Mouse (Mus musculus) spleen, adult 2 months (tissue): ENCODE results near the gene Gm4559. TPM values are rescaled to one million over a fixed set of nuclear protein-coding genes. Genes with fewer than 3 reads are reported as not detected.
"Not testable (repeated sequence)": the region's sequence is repeated elsewhere in the genome, so short reads cannot be mapped to it uniquely, and the experiment has no call there.

Experiments used
- DNase-seq, 2 experiments: peaks; one replicate each; pipeline versions ENCODE4 v3.0.0 to v3.0.0-alpha.2; 2012 to 2021; ENCODE audit warnings: low spot score in 2 of 2, low read depth in 1 of 2
- H3K27ac ChIP-seq: fragments of 200-500 bp; 2 replicates; pipeline ENCODE4 v1.5.1; 2012; ENCODE audit warnings: low read length, inconsistent platforms; ENCODE audit not compliant: insufficient read depth
- H3K27me3 ChIP-seq: fragments of 200-500 bp; 2 replicates; pipeline ENCODE4 v1.6.1; 2012; ENCODE audit warnings: mild to moderate bottlenecking, moderate library complexity, low read length, inconsistent platforms; ENCODE audit not compliant: control insufficient read depth, insufficient read depth
- H3K36me3 ChIP-seq: fragments of 200-500 bp; 2 replicates; pipeline ENCODE4 v1.6.1; 2012; ENCODE audit warnings: mild to moderate bottlenecking, low read length, inconsistent platforms; ENCODE audit not compliant: control insufficient read depth, insufficient read depth
- H3K4me1 ChIP-seq: fragments of 200-500 bp; 2 replicates; pipeline ENCODE4 v1.6.1; 2011; ENCODE audit warnings: inconsistent platforms; ENCODE audit not compliant: control insufficient read depth, insufficient read depth, insufficient read length
- H3K4me3 ChIP-seq: fragments of 200-500 bp; 2 replicates; pipeline ENCODE4 v1.5.1; 2011; ENCODE audit warnings: mild to moderate bottlenecking, inconsistent platforms; ENCODE audit not compliant: insufficient read depth, insufficient read length; ENCODE audit errors: extremely low read depth
- CTCF ChIP-seq: fragments of 200-500 bp; IDR thresholded peaks from 2 replicates; pipeline ENCODE4 v1.5.1; 2011; ENCODE audit warnings: mild to moderate bottlenecking, inconsistent platforms; ENCODE audit not compliant: insufficient read depth, insufficient read length, insufficient replicate concordance; ENCODE audit errors: extremely low read depth
- POLR2A ChIP-seq: fragments of 200-500 bp; IDR thresholded peaks from 2 replicates; pipeline ENCODE4 v1.6.1; 2011; ENCODE audit warnings: low read depth, low read length, inconsistent platforms
- WGBS: fragments of 180-500 bp; shearing (Covaris S2); methylation state at CpG from one replicate; pipeline ENCODE4 v1.1.7; 2018; 5-methylcytosine and 5-hydroxymethylcytosine counted together
- polyA plus RNA-seq: library from polyadenylated mRNA; depleted of rRNA; stranded (reverse); fragments of >200 nt; gene quantifications from 2 replicates; pipeline ENCODE4 v1.2.3, GENCODE M21; 2012; rRNA removed

Gene Gm4559
- polyA plus RNA-seq, result not detected in 2 replicates

DNA sequence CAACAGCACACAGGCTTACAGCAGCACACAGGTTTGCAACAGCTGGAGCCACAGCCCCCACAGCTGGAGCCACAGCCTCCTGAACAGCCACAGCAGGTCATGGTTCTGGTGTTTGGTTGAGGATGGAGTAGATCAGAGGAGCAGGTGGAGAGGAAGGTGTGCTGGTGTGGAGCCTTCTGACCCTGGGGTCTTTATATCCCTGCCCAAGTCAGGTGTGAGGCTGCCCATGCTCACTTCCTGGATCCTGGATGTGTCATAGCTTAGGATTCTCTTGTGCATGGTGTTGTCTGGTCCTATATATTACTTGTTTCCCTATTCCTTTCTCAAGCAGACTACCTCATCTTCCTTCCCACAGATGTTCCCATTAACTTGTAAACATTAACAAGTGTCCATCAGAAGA, at the start of gene Gm4559:
Gm4559 (minus strand) TSS at position 101 of the 400 bp plus-strand sequence.
- not testable (repeated sequence) for H3K4me3 ChIP-seq, H3K27me3 ChIP-seq, H3K4me1 ChIP-seq, H3K27ac ChIP-seq, H3K36me3 ChIP-seq, DNase-seq

DNA sequence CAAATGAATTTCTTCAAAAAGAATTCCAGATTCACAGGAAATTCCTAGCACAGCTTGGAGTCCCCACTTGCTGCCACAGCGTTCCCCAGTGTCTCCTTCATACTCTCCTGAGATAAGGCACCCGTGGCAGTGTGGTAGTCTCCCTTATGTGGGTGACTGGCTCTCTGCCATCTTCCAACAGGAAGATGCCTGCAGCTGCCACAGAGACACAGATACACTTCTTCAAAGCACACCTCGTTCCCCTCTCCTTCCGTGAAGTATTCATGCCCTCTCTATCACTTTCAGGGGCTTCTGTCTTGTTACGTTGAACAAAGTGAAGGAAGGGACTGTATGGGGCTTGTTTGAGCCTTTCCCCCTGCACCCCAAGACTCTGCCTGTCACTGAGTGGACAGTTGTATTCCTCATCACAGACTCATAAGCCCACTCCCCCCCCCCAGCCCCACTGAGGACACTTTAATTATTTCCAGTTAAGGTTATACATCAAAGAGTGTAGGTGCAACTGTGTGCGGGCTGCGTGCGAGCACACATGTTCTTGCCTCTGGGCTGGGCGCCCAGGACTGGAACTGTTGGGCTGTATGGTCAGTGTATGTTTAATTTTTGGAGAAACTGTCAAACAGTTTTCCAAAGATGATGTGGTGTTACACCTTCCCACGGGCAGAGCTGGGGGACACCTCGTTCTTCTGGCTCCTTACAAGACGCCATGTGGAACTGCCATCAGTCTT, 49.4 kb upstream of the Gm4559 start:
- no peak for TF ChIP-seq CTCF
- no peak for TF ChIP-seq POLR2A
- no peak for DNase-seq
- no peak overlapping the region for H3K27ac ChIP-seq
- H3K27me3 ChIP-seq, result no peaks in the 10 kb centered on the region
- H3K36me3 ChIP-seq, result no peaks in the 10 kb centered on the region
- WGBS, result 65% methylated on average over 12 of the region's 12 CpGs
- no peak overlapping the region for H3K4me3 ChIP-seq
- no peaks in the 10 kb centered on the region for H3K4me1 ChIP-seq

DNA sequence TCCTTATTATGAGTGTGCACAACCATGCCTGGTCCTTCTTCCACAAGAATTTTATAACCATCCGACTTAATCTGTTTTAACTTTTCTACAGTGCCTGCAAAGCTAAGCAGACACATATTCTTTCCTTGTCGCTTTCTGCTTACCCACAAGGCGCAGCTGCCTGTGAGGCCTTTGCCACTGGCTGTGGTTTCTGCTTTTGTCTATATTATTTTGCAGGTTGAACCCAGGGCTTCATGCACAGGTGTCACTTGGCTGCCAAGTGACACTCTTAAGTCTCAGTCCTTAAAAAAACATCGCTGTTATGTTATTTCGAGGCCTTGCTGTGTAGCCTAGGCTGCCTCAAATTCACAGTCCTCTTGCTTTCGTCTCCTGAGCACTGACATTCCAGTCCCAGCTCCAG, 48.5 kb upstream of the Gm4559 start:
- 76% methylated on average over 6 of the region's 6 CpGs for WGBS
- H3K4me1 ChIP-seq, result no peaks in the 10 kb centered on the region
- H3K27me3 ChIP-seq, result no peaks in the 10 kb centered on the region
- no peaks in the 10 kb centered on the region for H3K36me3 ChIP-seq
- DNase-seq, result no peak
- no peak overlapping the region for H3K4me3 ChIP-seq
- no peak overlapping the region for H3K27ac ChIP-seq
- TF ChIP-seq POLR2A (no peak), CTCF (no peak)

GRCm38 (mm10) chr7:142321637-142322306, 47.6 kb upstream of the Gm4559 start:
- DNase-seq, H3K27me3 ChIP-seq, H3K4me3 ChIP-seq, H3K4me1 ChIP-seq, H3K36me3 ChIP-seq, H3K27ac ChIP-seq: not testable (repeated sequence)
- 98% methylated on average over 5 of the region's 10 CpGs for WGBS

DNA sequence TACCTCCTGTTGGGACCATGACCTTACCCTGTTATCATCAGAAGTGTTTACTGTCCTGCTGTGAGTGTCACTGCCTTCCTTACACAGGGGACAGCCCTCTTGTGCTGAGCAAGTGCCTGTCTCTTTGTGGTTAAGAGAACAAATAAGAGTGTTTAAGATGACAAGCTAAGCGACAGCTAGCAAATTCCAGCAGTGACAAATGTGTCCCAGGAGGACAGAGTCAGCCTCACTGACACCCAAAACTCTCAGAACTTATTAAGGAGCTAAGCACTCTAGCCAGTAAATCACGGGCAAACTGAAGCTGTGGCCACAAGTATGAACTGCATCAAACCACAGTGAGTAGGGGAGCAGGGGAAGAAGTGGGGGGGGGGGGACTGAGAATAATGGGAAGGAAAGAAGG, 46.7 kb upstream of the Gm4559 start:
- Histone ChIP-seq H3K4me1 (no peaks in the 10 kb centered on the region), H3K4me3 (no peak overlapping the region), H3K27me3 (no peaks in the 10 kb centered on the region), H3K36me3 (no peaks in the 10 kb centered on the region), H3K27ac (no peak overlapping the region)
- no peak for TF ChIP-seq POLR2A
- no peak for TF ChIP-seq CTCF
- DNase-seq, result no peak
- 31% methylated on average over 2 of the region's 2 CpGs for WGBS

DNA sequence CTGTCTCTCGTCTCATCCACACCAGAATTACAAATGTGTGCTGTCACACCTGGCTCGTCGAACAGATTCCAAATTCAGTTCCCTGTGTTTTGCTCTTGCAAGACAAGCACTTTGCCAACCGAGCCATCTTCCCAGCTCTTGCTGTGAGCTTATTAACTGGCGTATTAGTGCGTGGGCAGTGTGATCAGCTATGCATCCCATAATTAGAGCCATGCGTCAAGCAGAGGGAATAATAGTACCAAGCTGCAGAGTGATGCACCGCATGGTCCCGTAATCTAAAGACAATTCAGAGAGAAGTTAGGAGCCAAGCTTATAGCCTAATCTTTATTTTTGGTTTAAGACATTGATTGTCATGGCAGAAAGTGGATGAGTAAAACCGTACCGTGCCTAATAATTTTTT, 45.0 kb upstream of the Gm4559 start:
- H3K4me1 ChIP-seq, result no peaks in the 10 kb centered on the region
- TF ChIP-seq POLR2A (no peak), CTCF (no peak)
- no peaks in the 10 kb centered on the region for H3K36me3 ChIP-seq
- no peak for DNase-seq
- H3K27me3 ChIP-seq, result no peaks in the 10 kb centered on the region
- WGBS, result 92% methylated on average over 11 of the region's 11 CpGs
- H3K4me3 ChIP-seq, result no peak overlapping the region
- H3K27ac ChIP-seq, result no peak overlapping the region

- no peaks in the 10 kb centered on the region for H3K27me3 ChIP-seq
- H3K27ac ChIP-seq, result no peak overlapping the region
- H3K4me1 ChIP-seq, result no peaks in the 10 kb centered on the region
- no peak overlapping the region for H3K4me3 ChIP-seq
- 77% methylated on average over 5 of the region's 5 CpGs for WGBS
- H3K36me3 ChIP-seq, result no peaks in the 10 kb centered on the region
- TF ChIP-seq POLR2A, result no peak
- no peak for TF ChIP-seq CTCF
- no peak for DNase-seq
Observed at GRCm38 (mm10) chr7:142317216-142317615, 43.1 kb upstream of the Gm4559 start.
